Mouse (Mus musculus) effector memory CD4-positive, alpha-beta T cell, adult 7 months (primary cell): ENCODE results near the gene Npsr1. TPM values are rescaled to one million over a fixed set of nuclear protein-coding genes. Genes with fewer than 3 reads are reported as not detected.

Experiments used
- polyA plus RNA-seq: library from polyadenylated mRNA; unstranded; fragments of 100-300 nt; shearing (Covaris generic); gene quantifications from one replicate; pipeline ENCODE4 v1.2.1, GENCODE M21; 2017

Npsr1 gene
- polyA plus RNA-seq: 0.56 TPM

DNA sequence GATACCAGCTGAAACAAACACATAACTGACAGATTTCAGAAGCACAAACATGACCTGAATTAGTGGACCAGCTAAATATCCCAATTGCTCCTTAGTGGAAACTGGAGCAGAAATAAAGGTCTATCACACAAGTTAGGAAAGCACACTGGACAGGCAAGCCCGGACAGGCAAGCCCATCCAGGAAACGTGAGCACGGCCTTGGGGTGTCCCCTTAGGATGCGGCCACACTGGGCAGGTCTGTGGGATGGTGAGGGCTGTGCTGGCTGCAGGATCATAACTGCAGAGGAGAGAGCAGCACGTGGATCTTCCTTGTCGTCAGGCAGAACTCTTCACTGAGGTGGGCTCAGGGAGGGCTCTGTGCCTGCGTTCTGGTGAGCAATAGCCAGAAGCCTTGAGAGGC lies at the start of gene Npsr1:
Gene Npsr1 (plus strand): TSS at position 301 of the 400 bp plus-strand sequence.

